Mouse (Mus musculus): Measurements from ENCODE around the gene Olfr773.
"Not testable (repeated sequence)": the region's sequence is repeated elsewhere in the genome, so short reads cannot be mapped to it uniquely, and the experiment has no call there.

Gene Olfr773

DNA sequence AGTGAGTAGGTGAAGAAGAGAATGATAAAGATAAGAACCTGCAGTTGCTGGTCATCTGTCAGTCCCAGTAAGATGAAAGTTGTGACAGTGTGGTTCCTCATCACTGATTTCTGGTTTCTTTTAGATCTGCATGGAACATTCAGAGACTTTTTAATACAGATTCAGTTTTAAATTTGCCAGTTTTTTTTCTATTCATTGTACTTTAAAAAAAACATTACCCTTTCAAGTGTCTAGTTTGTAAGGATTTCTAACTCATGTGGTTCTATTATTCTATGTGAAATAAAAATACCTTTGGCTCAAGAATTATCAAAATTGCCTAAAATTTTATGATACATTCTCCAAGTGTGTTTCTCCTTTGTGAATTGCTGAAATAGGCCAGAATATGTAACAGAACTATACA is at the start of gene Olfr773:
TSS of gene Olfr773 (minus strand) at position 101 of the 400 bp plus-strand sequence.
- DNase-seq = not testable (repeated sequence)

- DNase-seq = no peak
Measured at GRCm38 (mm10) chr10:129235904-129236303, 48.7 kb upstream of the Olfr773 start, which contains the start of gene Olfr774. Gene Olfr774 (plus strand): TSS chr10:129236204.

DNA sequence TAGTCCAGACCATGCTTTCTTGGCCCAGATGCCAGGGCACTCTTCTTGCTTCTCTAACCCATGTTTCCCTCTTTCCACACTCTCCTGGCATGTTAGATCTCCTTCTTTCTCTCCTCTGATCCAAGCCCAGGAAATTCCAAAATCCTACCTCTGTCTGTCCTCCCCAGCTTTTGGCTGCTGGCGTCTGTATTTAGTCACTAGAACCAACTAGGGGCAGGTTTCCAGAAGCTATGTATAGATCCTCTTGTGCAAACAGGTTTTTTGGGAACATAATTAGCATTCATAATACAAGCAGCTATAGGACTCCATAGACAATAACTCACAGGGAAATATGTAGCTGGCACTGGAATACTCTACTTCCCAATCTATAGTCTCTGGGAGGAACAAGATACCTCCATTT is 43.5 kb upstream of the Olfr773 start:
- DNase-seq = no peak

DNA sequence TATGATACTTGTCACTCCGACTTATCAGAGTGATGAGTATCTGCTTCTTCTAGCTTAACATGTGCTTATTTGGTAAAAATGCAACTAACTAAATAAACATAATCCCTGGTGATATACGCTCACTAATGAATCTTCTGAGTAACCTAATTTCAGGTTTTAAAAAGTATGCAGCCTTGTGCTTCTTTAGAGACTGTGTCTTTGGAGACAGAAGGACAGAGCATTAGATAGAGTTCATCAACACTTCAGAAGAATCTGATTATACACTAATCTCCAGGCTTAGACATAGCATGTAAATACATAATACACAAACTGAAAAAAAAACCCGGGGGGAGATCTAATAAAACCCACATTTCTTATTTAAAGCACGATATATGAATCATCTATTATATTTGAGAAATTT is 9.4 kb downstream of the Olfr773 start, which contains the start of gene Olfr772:
TSS of gene Olfr772 (minus strand) at position 101 of the 400 bp plus-strand sequence.
- not testable (repeated sequence) for DNase-seq

DNA sequence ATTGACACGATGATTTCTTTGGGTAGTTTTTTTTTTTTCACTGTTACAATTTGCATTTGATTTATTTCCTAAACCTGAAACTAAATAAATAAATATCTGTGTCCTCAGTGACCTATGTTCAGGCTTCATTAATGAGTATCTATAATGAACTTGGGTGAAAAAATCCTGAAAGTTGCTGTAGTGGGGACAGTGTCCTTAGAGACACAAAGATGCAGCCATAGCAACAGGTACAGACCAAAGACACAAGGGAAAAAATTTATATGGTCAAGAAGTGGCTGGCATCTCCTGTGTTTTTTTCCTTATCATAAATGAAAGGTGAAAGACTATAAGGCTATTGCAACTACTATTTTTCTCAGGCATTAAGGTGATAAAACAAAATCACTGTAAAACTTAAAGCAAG is 22.6 kb downstream of the Olfr773 start, which contains the start of gene Olfr771:
TSS of gene Olfr771 (minus strand) at position 101 of the 400 bp plus-strand sequence.
- no peak for DNase-seq

DNA sequence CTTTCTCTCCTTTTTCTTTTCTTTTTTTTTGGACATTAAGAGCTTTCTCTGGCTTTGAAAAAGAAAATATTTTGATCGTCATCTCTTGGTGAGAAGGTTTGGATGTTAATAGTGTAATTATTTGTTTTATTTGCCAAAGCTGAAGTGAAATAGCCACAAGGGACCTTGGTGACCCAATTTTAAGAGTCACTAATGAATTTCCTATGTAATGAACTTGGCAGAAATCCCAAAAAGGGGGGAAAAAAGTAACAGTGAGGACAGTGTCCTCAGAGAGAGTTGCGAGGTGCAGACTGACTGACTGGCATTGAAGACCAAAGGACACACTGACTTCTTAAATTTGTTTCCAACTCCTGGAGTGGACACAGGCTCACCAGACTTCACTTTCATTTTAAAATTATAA is 48.3 kb downstream of the Olfr773 start, which contains the start of gene Olfr770:
TSS of gene Olfr770 (minus strand) at position 101 of the 400 bp plus-strand sequence.
- no peak for DNase-seq

Data from cerebellum, postnatal 14 days (tissue).